ENCODE assay signal across 7 mouse cellular contexts in genomic region chrX:36902321-36903114, GRCm38 (mm10). TPM values are rescaled to one million over a fixed set of nuclear protein-coding genes. Genes with fewer than 3 reads are reported as not detected.
DNase-seq lines count a peak whose midpoint lies in the region; ATAC-seq and TF ChIP-seq lines count a peak whose summit lies in the region.

Gene Nkrf, minus strand, starts transcription at chrX:36902899.

- TF ChIP-seq EP300 in heart, postnatal 0 days (IDR thresholded peaks at IDR 0.05; ENCODE audit: low read depth) = no peak

- DNase-seq in adrenal gland, adult 2 months = peak; percentile 42
- peak; percentile 30 for DNase-seq in embryonic facial prominence, embryonic 11.5 days (ENCODE audit: low spot score)
- no peak for DNase-seq in heart, postnatal 0 days (ENCODE audit: low spot score)
- peak; percentile 21 for DNase-seq in layer of hippocampus, adult 9-11 months
- peak; percentile 8 for DNase-seq in lung, postnatal 14 days
- peak; percentile 60 for DNase-seq in right cerebral cortex, postnatal 4 days

- H3K4me3 ChIP-seq in E14TG2a.4 (replicated peaks; ENCODE audit: low read length) = peak within 1 kb of the TSS; percentile 83
- H3K4me3 ChIP-seq in embryonic facial prominence, embryonic 11.5 days (ENCODE audit: low read depth, low read length) = peak within 1 kb of the TSS; percentile 55
- peak within 1 kb of the TSS; percentile 59 for H3K4me3 ChIP-seq in heart, postnatal 0 days (ENCODE audit: low read depth, low read length)

- H3K9me3 ChIP-seq in E14TG2a.4 (ENCODE audit: low read length) = no peaks in the 10 kb centered on the region
- H3K9me3 ChIP-seq in embryonic facial prominence, embryonic 11.5 days (replicated peaks; ENCODE audit: control insufficient read depth, low read length) = no peaks in the 10 kb centered on the region
- H3K9me3 ChIP-seq in heart, postnatal 0 days (replicated peaks; ENCODE audit: control insufficient read depth, low read length) = no peaks in the 10 kb centered on the region

- no peak for TF ChIP-seq CTCF in E14TG2a.4 (conservative IDR thresholded peaks at IDR 0.05; ENCODE audit: low read length)
- no peak for TF ChIP-seq CTCF in heart, postnatal 0 days (IDR thresholded peaks at IDR 0.05; ENCODE audit: low read depth)

- H3K27me3 ChIP-seq in E14TG2a.4 (ENCODE audit: insufficient read depth, low read length) = no peaks in the 10 kb centered on the region
- no peaks in the 10 kb centered on the region for H3K27me3 ChIP-seq in embryonic facial prominence, embryonic 11.5 days (ENCODE audit: control insufficient read depth, insufficient read depth, low read length)
- no peaks in the 10 kb centered on the region for H3K27me3 ChIP-seq in heart, postnatal 0 days (ENCODE audit: control insufficient read depth, insufficient read depth, low read length)

- no peak within 1 kb of the TSS for H3K27ac ChIP-seq in embryonic facial prominence, embryonic 11.5 days (replicated peaks; ENCODE audit: low read depth, low read length)
- peak within 1 kb of the TSS; percentile 78 for H3K27ac ChIP-seq in heart, postnatal 0 days (ENCODE audit: low read depth)

- ATAC-seq in embryonic facial prominence, embryonic 11.5 days (replicated peaks; ENCODE audit: insufficient number of reproducible peaks, low FRiP score, low TSS enrichment, low read depth) = peak; percentile 82
- ATAC-seq in heart, postnatal 0 days (ENCODE audit: insufficient read depth, low read depth) = peak; percentile 40

- H3K9ac ChIP-seq in embryonic facial prominence, embryonic 11.5 days (replicated peaks; ENCODE audit: low read length) = peak within 1 kb of the TSS; percentile 61
- peak within 1 kb of the TSS; percentile 57 for H3K9ac ChIP-seq in heart, postnatal 0 days (replicated peaks; ENCODE audit: low read depth, low read length)

- 0 out of 2 replicates have a peak, but pooled peaks cover 5% of the 10 kb centered on the region for H3K36me3 ChIP-seq in E14TG2a.4 (ENCODE audit: insufficient read depth, low read length)
- H3K36me3 ChIP-seq in embryonic facial prominence, embryonic 11.5 days (replicated peaks; ENCODE audit: control insufficient read depth, insufficient read depth, low read depth, low read length) = no peaks in the 10 kb centered on the region
- H3K36me3 ChIP-seq in heart, postnatal 0 days (replicated peaks; ENCODE audit: control insufficient read depth, insufficient read depth, low read length) = no peaks in the 10 kb centered on the region

- peaks cover 12% of the 10 kb centered on the region for H3K4me1 ChIP-seq in E14TG2a.4 (replicated peaks; ENCODE audit: low read depth, low read length)
- no peaks in the 10 kb centered on the region for H3K4me1 ChIP-seq in embryonic facial prominence, embryonic 11.5 days (ENCODE audit: control insufficient read depth, insufficient read depth, low read length)
- H3K4me1 ChIP-seq in heart, postnatal 0 days (ENCODE audit: control insufficient read depth, insufficient read depth) = no peaks in the 10 kb centered on the region

- WGBS in embryonic facial prominence, embryonic 11.5 days = 19% methylated on average over 25 of the region's 47 CpGs
- WGBS in heart, postnatal 0 days = 16% methylated on average over 36 of the region's 47 CpGs

- peak within 1 kb of the TSS; percentile 67 for H3K4me2 ChIP-seq in embryonic facial prominence, embryonic 11.5 days (ENCODE audit: low read depth, low read length)
- H3K4me2 ChIP-seq in heart, postnatal 0 days (ENCODE audit: low read depth, low read length) = peak within 1 kb of the TSS; percentile 89

RNA-seq across cellular contexts. Expression of gene Nkrf, which starts in this region (rescaled TPM):
- 10 to 100 TPM in 1 of 2 experiments, 1 to 10 TPM in 1; 9.2 to 15.3 TPM for total RNA-seq in adrenal gland, adult 2 months (2021)
- 0.09 and 0.12 TPM in 2 replicates for polyA plus RNA-seq in adrenal gland, adult 2 months (2012; rRNA removed)
- polyA plus RNA-seq in embryonic facial prominence, embryonic 11.5 days (2014; fragmentation: Nextera tagmentation; extraction: Ambion mirVana) = 2.9 and 3.4 TPM in 2 replicates
- 0.62 and 5.7 TPM in 2 replicates for total RNA-seq in heart, postnatal 0 days (2014; rRNA removed; ENCODE audit: low replicate concordance)
- polyA plus RNA-seq in heart, postnatal 0 days (2015; fragmentation: Nextera tagmentation; extraction: Ambion mirVana) = 0.44 and 0.51 TPM in 2 replicates
